In genomic region chr10:86344654-86345053, GRCm38 (mm10) we compare ENCODE assay signal across 26 mouse cellular contexts. TPM values are rescaled to one million over a fixed set of nuclear protein-coding genes. Genes with fewer than 3 reads are reported as not detected.
DNase-seq lines count a peak whose midpoint lies in the region; ATAC-seq and TF ChIP-seq lines count a peak whose summit lies in the region.
"Had no signal": no experiment of that assay in that cellular context is flagged by ENCODE, and none has a peak within 500 bp of the region (broad histone marks: within the 10 kb centered on the region; RNA-seq: fewer than 3 reads in every experiment).

No protein-coding gene starts in this region.

- DNase-seq in adrenal gland, adult 2 months: peak; percentile 71
- DNase-seq in adrenal gland, postnatal 4 days (ENCODE audit: low spot score in 2 of 2): no peak
- DNase-seq in kidney, adult 2 months: peak; percentile 54
- DNase-seq in lung, postnatal 4 days: peak; percentile 37 to 77
- DNase-seq in cerebellum, adult 11-12 months: no peak
- DNase-seq in right cerebral cortex, postnatal 25 days: no peak
- DNase-seq: cerebellum, adult 8-10 months; gastrocnemius, postnatal 36 days; heart, postnatal 36 days; layer of hippocampus, postnatal 36 days; left cerebral cortex, postnatal 4 days; lung, embryonic 14.5 days; right cerebral cortex, postnatal 14 days; thymus, adult 18-20 months; thymus, postnatal 4 days had no signal

- H3K4me3 ChIP-seq in kidney, adult 2 months (ENCODE audit: insufficient read depth, low read depth, low read length): no peak overlapping the region
- no peak overlapping the region for H3K4me3 ChIP-seq in kidney, embryonic 16.5 days (ENCODE audit: low read length)
- no peak overlapping the region for H3K4me3 ChIP-seq in lung, embryonic 15.5 days
- H3K4me3 ChIP-seq: embryonic facial prominence, embryonic 12.5 days; heart, embryonic 12.5 days; layer of hippocampus, adult 2 months; stomach, embryonic 15.5 days had no signal

- TF ChIP-seq CTCF in kidney, adult 2 months (conservative IDR thresholded peaks at IDR 0.05; ENCODE audit: insufficient read depth, insufficient read length, low read depth, low read length): no peak

- no peak for ATAC-seq in kidney, embryonic 16.5 days (ENCODE audit: low FRiP score, low TSS enrichment)
- no peak for ATAC-seq in lung, embryonic 15.5 days (ENCODE audit: borderline replicate concordance, extremely low read depth, low FRiP score, low TSS enrichment)
- ATAC-seq: activated CD4-positive, CD25-positive, alpha-beta regulatory T cell, adult 4 months; CD4-positive, CD25-positive, alpha-beta regulatory T cell, adult 4 months; forebrain, embryonic 14.5 days had no signal

- TF ChIP-seq POLR2A in kidney, adult 2 months (IDR thresholded peaks at IDR 0.05; ENCODE audit: low read depth, low read length): no peak

- no peak overlapping the region for H3K27ac ChIP-seq in kidney, adult 2 months (ENCODE audit: insufficient read depth, low read depth, low read length)
- H3K27ac ChIP-seq in kidney, embryonic 16.5 days (ENCODE audit: low read length): no peak overlapping the region
- H3K27ac ChIP-seq in lung, embryonic 15.5 days: peak overlapping the region; percentile 34
- H3K27ac ChIP-seq: embryonic facial prominence, embryonic 12.5 days; hindbrain, embryonic 14.5 days; kidney, postnatal 0 days; layer of hippocampus, adult 2 months; stomach, embryonic 15.5 days had no signal

- no peaks in the 10 kb centered on the region for H3K27me3 ChIP-seq in kidney, adult 2 months (replicated peaks; ENCODE audit: control insufficient read depth, insufficient read depth, low read length)
- H3K27me3 ChIP-seq in kidney, embryonic 16.5 days (ENCODE audit: insufficient read depth, low read length): no peaks in the 10 kb centered on the region
- H3K27me3 ChIP-seq in lung, embryonic 15.5 days: no peaks in the 10 kb centered on the region
- H3K27me3 ChIP-seq: embryonic facial prominence, embryonic 12.5 days; heart, embryonic 12.5 days; stomach, embryonic 15.5 days had no signal

- no peaks in the 10 kb centered on the region for H3K9me3 ChIP-seq in kidney, embryonic 16.5 days (ENCODE audit: low read length)
- no peaks in the 10 kb centered on the region for H3K9me3 ChIP-seq in lung, embryonic 15.5 days
- H3K9me3 ChIP-seq: embryonic facial prominence, embryonic 12.5 days; heart, embryonic 12.5 days; stomach, embryonic 15.5 days had no signal

- H3K4me1 ChIP-seq in kidney, adult 2 months (ENCODE audit: control insufficient read depth, insufficient read depth, low read length): peaks cover 42% of the 10 kb centered on the region
- peaks cover 29% of the 10 kb centered on the region for H3K4me1 ChIP-seq in kidney, embryonic 16.5 days (ENCODE audit: insufficient read depth, low read length)
- H3K4me1 ChIP-seq in lung, embryonic 15.5 days: peaks cover 30% of the 10 kb centered on the region

- peaks cover 40% of the 10 kb centered on the region for H3K36me3 ChIP-seq in kidney, adult 2 months (ENCODE audit: control insufficient read depth, insufficient read depth, low read length)
- H3K36me3 ChIP-seq in kidney, embryonic 16.5 days (ENCODE audit: insufficient read depth, low read length): peaks cover 34% of the 10 kb centered on the region
- peaks cover 23% of the 10 kb centered on the region; the same call in 1 of the 2 replicates for H3K36me3 ChIP-seq in lung, embryonic 15.5 days

- 57% methylated on average over 6 of the region's 6 CpGs for WGBS in kidney, adult 2 months
- 87% methylated on average over 6 of the region's 6 CpGs for WGBS in kidney, embryonic 16.5 days
- WGBS in lung, embryonic 15.5 days: 73% methylated on average over 6 of the region's 6 CpGs

- no peak overlapping the region for H3K9ac ChIP-seq in kidney, embryonic 16.5 days (replicated peaks; ENCODE audit: low read length)
- H3K9ac ChIP-seq in lung, embryonic 15.5 days: no peak overlapping the region
- H3K9ac ChIP-seq: embryonic facial prominence, embryonic 12.5 days; heart, embryonic 12.5 days; hindbrain, embryonic 14.5 days; lung, embryonic 14.5 days; stomach, embryonic 15.5 days had no signal

- H3K4me2 ChIP-seq in kidney, embryonic 16.5 days (replicated peaks; ENCODE audit: low read depth, low read length): no peak overlapping the region
- H3K4me2 ChIP-seq in lung, embryonic 15.5 days: no peak overlapping the region
- H3K4me2 ChIP-seq: embryonic facial prominence, embryonic 12.5 days; heart, embryonic 12.5 days; hindbrain, embryonic 14.5 days; lung, embryonic 14.5 days; stomach, embryonic 15.5 days had no signal

RNA-seq across cellular contexts. Expression of gene Timp3, which starts 44.5 kb away (rescaled TPM):
- total RNA-seq in adrenal gland, adult 2 months (2021): 100 to 1,000 TPM; 424 to 599 TPM
- polyA plus RNA-seq in adrenal gland, adult 2 months (2012; rRNA removed): 590 and 604 TPM in 2 replicates
- 100 to 1,000 TPM; 314 to 316 TPM for total RNA-seq in adrenal gland, postnatal 4 days (2021)
- polyA plus RNA-seq in kidney, adult 2 months (2012; rRNA removed): 609 and 859 TPM in 2 replicates
- 114 TPM in 2 replicates for polyA plus RNA-seq in kidney, embryonic 16.5 days (2015; fragmentation: Nextera tagmentation; extraction: Ambion mirVana)
- 55.5 and 64.4 TPM in 2 replicates for polyA plus RNA-seq in lung, embryonic 15.5 days (2015; fragmentation: Nextera tagmentation; extraction: Ambion mirVana)
- polyA plus RNA-seq: activated CD4-positive, CD25-positive, alpha-beta regulatory T cell, adult 4 months; CD4-positive, CD25-positive, alpha-beta regulatory T cell, adult 4 months had no signal

Comparison
In these comparisons a context has a peak if more than half of its experiments do, and no peak if none do; other contexts are left out.
1. DNase-seq: peak in adrenal gland, adult 2 months (single experiment), kidney, adult 2 months (single experiment) and lung, postnatal 4 days (2 of 2); none in adrenal gland, postnatal 4 days (0 of 2), cerebellum, adult 11-12 months (single experiment) and right cerebral cortex, postnatal 25 days (single experiment).